Mouse (Mus musculus): ENCODE measurements around the gene Enthd1. TPM values are rescaled to one million over a fixed set of nuclear protein-coding genes. Genes with fewer than 3 reads are reported as not detected.
A peak's percentile ranks its signal among the peaks of the same experiment; 100 is the strongest.

Gene Enthd1
- total and polyA plus RNA-seq, 2 experiments from 2014 or later = not detected

- Histone ChIP-seq H3K27me3 (ENCODE audit: control insufficient read depth, insufficient read depth, low read length) (no peaks in the 10 kb centered on the region), H3K4me3 (ENCODE audit: low read depth, low read length) (no peak overlapping the region), H3K36me3 (replicated peaks; ENCODE audit: control insufficient read depth, insufficient read depth, low read length) (no peaks in the 10 kb centered on the region), H3K4me2 (ENCODE audit: low read depth, low read length) (no peak overlapping the region), H3K9ac (replicated peaks; ENCODE audit: low read depth, low read length) (no peak overlapping the region), H3K9me3 (replicated peaks; ENCODE audit: control insufficient read depth, low read length) (no peaks in the 10 kb centered on the region), H3K4me1 (ENCODE audit: control insufficient read depth, insufficient read depth) (peaks cover 11% of the 10 kb centered on the region; the same call in 1 of the 2 replicates), H3K27ac (ENCODE audit: low read depth) (no peak overlapping the region)
- WGBS = 32% methylated on average over 10 of the region's 10 CpGs
- ATAC-seq (ENCODE audit: insufficient read depth, low read depth) = peak; percentile 78
- TF ChIP-seq CTCF (IDR thresholded peaks at IDR 0.05; ENCODE audit: low read depth) = no peak
- TF ChIP-seq EP300 (IDR thresholded peaks at IDR 0.05; ENCODE audit: low read depth) = no peak
- DNase-seq (ENCODE audit: low spot score) = peak; percentile 21
These were observed 43.1 kb downstream of the Enthd1 start for GRCm38 (mm10) chr15:80521661-80522388.

GRCm38 (mm10) chr15:80519931-80520330 lies 45.0 kb downstream of the Enthd1 start:
- peaks cover 11% of the 10 kb centered on the region; the same call in 1 of the 2 replicates for H3K4me1 ChIP-seq (ENCODE audit: control insufficient read depth, insufficient read depth)
- ATAC-seq (ENCODE audit: insufficient read depth, low read depth) = no peak
- no peak overlapping the region for H3K4me3 ChIP-seq (ENCODE audit: low read depth, low read length)
- H3K9me3 ChIP-seq (replicated peaks; ENCODE audit: control insufficient read depth, low read length) = no peaks in the 10 kb centered on the region
- no peak overlapping the region for H3K27ac ChIP-seq (ENCODE audit: low read depth)
- 95% methylated on average over 5 of the region's 5 CpGs for WGBS
- no peak for TF ChIP-seq EP300 (IDR thresholded peaks at IDR 0.05; ENCODE audit: low read depth)
- TF ChIP-seq CTCF (IDR thresholded peaks at IDR 0.05; ENCODE audit: low read depth) = no peak
- H3K36me3 ChIP-seq (replicated peaks; ENCODE audit: control insufficient read depth, insufficient read depth, low read length) = no peaks in the 10 kb centered on the region
- no peak overlapping the region for H3K9ac ChIP-seq (replicated peaks; ENCODE audit: low read depth, low read length)
- DNase-seq (ENCODE audit: low spot score) = no peak
- no peaks in the 10 kb centered on the region for H3K27me3 ChIP-seq (ENCODE audit: control insufficient read depth, insufficient read depth, low read length)
- no peak overlapping the region for H3K4me2 ChIP-seq (ENCODE audit: low read depth, low read length)

GRCm38 (mm10) chr15:80518567-80519223 lies 46.3 kb downstream of the Enthd1 start:
- TF ChIP-seq CTCF (IDR thresholded peaks at IDR 0.05; ENCODE audit: low read depth) (no peak), EP300 (IDR thresholded peaks at IDR 0.05; ENCODE audit: low read depth) (no peak)
- 71% methylated on average over 12 of the region's 12 CpGs for WGBS
- Histone ChIP-seq H3K9ac (replicated peaks; ENCODE audit: low read depth, low read length) (no peak overlapping the region), H3K4me1 (ENCODE audit: control insufficient read depth, insufficient read depth) (peaks cover 11% of the 10 kb centered on the region; the same call in 1 of the 2 replicates), H3K27ac (ENCODE audit: low read depth) (no peak overlapping the region), H3K4me3 (ENCODE audit: low read depth, low read length) (no peak overlapping the region), H3K9me3 (replicated peaks; ENCODE audit: control insufficient read depth, low read length) (no peaks in the 10 kb centered on the region), H3K36me3 (replicated peaks; ENCODE audit: control insufficient read depth, insufficient read depth, low read length) (no peaks in the 10 kb centered on the region), H3K27me3 (ENCODE audit: control insufficient read depth, insufficient read depth, low read length) (no peaks in the 10 kb centered on the region), H3K4me2 (ENCODE audit: low read depth, low read length) (0 out of 2 replicates have a peak overlapping the region, but pooled peaks have one; percentile 4)
- no peak for DNase-seq (ENCODE audit: low spot score)
- no peak for ATAC-seq (ENCODE audit: insufficient read depth, low read depth)

GRCm38 (mm10) chr15:80517996-80518395 lies 47.0 kb downstream of the Enthd1 start:
- Histone ChIP-seq H3K4me3 (ENCODE audit: low read depth, low read length) (no peak overlapping the region), H3K9ac (replicated peaks; ENCODE audit: low read depth, low read length) (no peak overlapping the region), H3K4me2 (ENCODE audit: low read depth, low read length) (peak overlapping the region; percentile 4; the same call in 1 of the 2 replicates), H3K27ac (ENCODE audit: low read depth) (no peak overlapping the region), H3K27me3 (ENCODE audit: control insufficient read depth, insufficient read depth, low read length) (no peaks in the 10 kb centered on the region), H3K9me3 (replicated peaks; ENCODE audit: control insufficient read depth, low read length) (no peaks in the 10 kb centered on the region), H3K36me3 (replicated peaks; ENCODE audit: control insufficient read depth, insufficient read depth, low read length) (no peaks in the 10 kb centered on the region), H3K4me1 (ENCODE audit: control insufficient read depth, insufficient read depth) (peaks cover 11% of the 10 kb centered on the region; the same call in 1 of the 2 replicates)
- TF ChIP-seq CTCF (IDR thresholded peaks at IDR 0.05; ENCODE audit: low read depth) = no peak
- TF ChIP-seq EP300 (IDR thresholded peaks at IDR 0.05; ENCODE audit: low read depth) = no peak
- DNase-seq (ENCODE audit: low spot score) = peak; percentile 25
- peak; percentile 33 for ATAC-seq (ENCODE audit: insufficient read depth, low read depth)
- 21% methylated on average over 9 of the region's 9 CpGs for WGBS

- H3K9me3 ChIP-seq (replicated peaks; ENCODE audit: control insufficient read depth, low read length) = no peaks in the 10 kb centered on the region
- no peak overlapping the region for H3K9ac ChIP-seq (replicated peaks; ENCODE audit: low read depth, low read length)
- TF ChIP-seq CTCF (IDR thresholded peaks at IDR 0.05; ENCODE audit: low read depth) (no peak), EP300 (IDR thresholded peaks at IDR 0.05; ENCODE audit: low read depth) (no peak)
- H3K4me3 ChIP-seq (ENCODE audit: low read depth, low read length) = no peak overlapping the region
- H3K4me2 ChIP-seq (ENCODE audit: low read depth, low read length) = no peak overlapping the region
- ATAC-seq (ENCODE audit: insufficient read depth, low read depth) (no peak), DNase-seq (ENCODE audit: low spot score) (no peak)
- no peak overlapping the region for H3K27ac ChIP-seq (ENCODE audit: low read depth)
- whole genome bisulfite sequencing = 60% methylated on average over 3 of the region's 3 CpGs
- peaks cover 10% of the 10 kb centered on the region; the same call in 1 of the 2 replicates for H3K4me1 ChIP-seq (ENCODE audit: control insufficient read depth, insufficient read depth)
- no peaks in the 10 kb centered on the region for H3K27me3 ChIP-seq (ENCODE audit: control insufficient read depth, insufficient read depth, low read length)
- H3K36me3 ChIP-seq (replicated peaks; ENCODE audit: control insufficient read depth, insufficient read depth, low read length) = no peaks in the 10 kb centered on the region
These were observed 48.4 kb downstream of the Enthd1 start for GRCm38 (mm10) chr15:80516525-80516924.

All from heart, postnatal 0 days (tissue).